Mouse (Mus musculus) hindbrain, embryonic 11.5 days (tissue): Measurements from ENCODE around the gene Creb3l4. TPM values are rescaled to one million over a fixed set of nuclear protein-coding genes. Genes with fewer than 3 reads are reported as not detected.

Source experiments
- ATAC-seq: fragments of 200-750 bp; cut with Nextera tagmentation; 2 replicates; pipeline ENCODE4 v1.8.0; 2017; ENCODE audit warnings: mild to moderate bottlenecking, moderate TSS enrichment, moderate library complexity; ENCODE audit not compliant: low FRiP score
- DNase-seq: peaks from one replicate; pipeline ENCODE4 v3.0.0-alpha.2; 2015; ENCODE audit warnings: low spot score
- H3K27ac ChIP-seq: fragments of 300-500 bp; sonication (generic); 2 replicates; pipeline ENCODE4 v1.5.1; 2014; ENCODE audit warnings: mild to moderate bottlenecking, low read depth, low read length
- H3K27me3 ChIP-seq: fragments of 300-500 bp; sonication (generic); 2 replicates; pipeline ENCODE4 v1.6.1; 2014; ENCODE audit warnings: mild to moderate bottlenecking, low read length, moderate library complexity, mixed read lengths; ENCODE audit not compliant: control insufficient read depth, insufficient read depth
- H3K36me3 ChIP-seq: fragments of 300-500 bp; sonication (generic); 2 replicates; pipeline ENCODE4 v1.6.1; 2014; ENCODE audit warnings: mild to moderate bottlenecking, low read length, moderate library complexity, mixed read lengths; ENCODE audit not compliant: control insufficient read depth, insufficient read depth
- H3K4me1 ChIP-seq: fragments of 300-500 bp; sonication (generic); replicated peaks from 2 replicates; pipeline ENCODE4 v1.6.1; 2014; ENCODE audit warnings: low read length, mixed read lengths; ENCODE audit not compliant: control insufficient read depth, insufficient read depth
- H3K4me2 ChIP-seq: fragments of 300-500 bp; sonication (generic); replicated peaks from 2 replicates; pipeline ENCODE4 v1.6.1; 2014; ENCODE audit warnings: mild to moderate bottlenecking, low read depth, low read length
- H3K4me3 ChIP-seq: fragments of 300-500 bp; sonication (generic); 2 replicates; pipeline ENCODE4 v1.5.1; 2014; ENCODE audit warnings: low read depth, low read length
- H3K9ac ChIP-seq: fragments of 300-500 bp; sonication (generic); 2 replicates; pipeline ENCODE4 v1.6.1; 2014; ENCODE audit warnings: low read depth, low read length
- H3K9me3 ChIP-seq: fragments of 300-500 bp; sonication (generic); 2 replicates; pipeline ENCODE4 v1.6.1; 2016; ENCODE audit warnings: low read length; ENCODE audit not compliant: control insufficient read depth
- WGBS: fragments of 180-500 bp; shearing (Covaris S2); extraction: QIAGEN DNeasy Blood & Tissue Kit; methylation state at CpG from one replicate; pipeline ENCODE4 v1.1.7; 2014; 5-methylcytosine and 5-hydroxymethylcytosine counted together
- polyA plus RNA-seq: library from polyadenylated mRNA; unstranded; fragments of >200 nt; fragmentation: Nextera tagmentation; extraction: Ambion mirVana; gene quantifications from 2 replicates; pipeline ENCODE4 v1.2.1, GENCODE M21; 2014

Gene Creb3l4
- polyA plus RNA-seq, 1 experiment from 2014 or later = 4.9 TPM

DNA sequence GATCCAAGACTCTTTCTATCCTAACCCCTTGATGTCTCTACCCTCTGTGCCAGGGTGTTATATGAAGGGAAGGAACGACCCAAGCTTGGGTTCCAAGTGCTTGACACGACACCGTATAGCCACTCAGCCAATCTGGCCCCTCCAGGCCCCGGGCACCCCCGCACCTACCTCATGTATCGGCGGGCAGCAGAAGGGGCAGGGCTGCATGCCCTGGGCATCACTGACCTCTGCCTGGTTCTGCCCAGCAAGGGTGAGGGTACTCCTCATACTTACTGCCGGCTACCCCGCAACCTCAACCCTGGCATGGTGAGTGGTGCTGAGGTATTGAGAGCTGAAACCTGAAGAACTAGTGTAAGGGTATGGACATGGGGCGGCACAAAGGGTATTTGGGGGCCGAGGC lies 24.9 kb upstream of the Creb3l4 start:
- Histone ChIP-seq H3K4me2 (no peak overlapping the region), H3K9ac (no peak overlapping the region), H3K9me3 (no peaks in the 10 kb centered on the region), H3K27ac (no peak overlapping the region), H3K4me3 (no peak overlapping the region), H3K4me1 (0 out of 2 replicates have a peak, but pooled peaks cover 3% of the 10 kb centered on the region), H3K27me3 (no peaks in the 10 kb centered on the region), H3K36me3 (no peaks in the 10 kb centered on the region)
- no peak for ATAC-seq
- no peak for DNase-seq
- 98% methylated on average over 11 of the region's 11 CpGs for WGBS

DNA sequence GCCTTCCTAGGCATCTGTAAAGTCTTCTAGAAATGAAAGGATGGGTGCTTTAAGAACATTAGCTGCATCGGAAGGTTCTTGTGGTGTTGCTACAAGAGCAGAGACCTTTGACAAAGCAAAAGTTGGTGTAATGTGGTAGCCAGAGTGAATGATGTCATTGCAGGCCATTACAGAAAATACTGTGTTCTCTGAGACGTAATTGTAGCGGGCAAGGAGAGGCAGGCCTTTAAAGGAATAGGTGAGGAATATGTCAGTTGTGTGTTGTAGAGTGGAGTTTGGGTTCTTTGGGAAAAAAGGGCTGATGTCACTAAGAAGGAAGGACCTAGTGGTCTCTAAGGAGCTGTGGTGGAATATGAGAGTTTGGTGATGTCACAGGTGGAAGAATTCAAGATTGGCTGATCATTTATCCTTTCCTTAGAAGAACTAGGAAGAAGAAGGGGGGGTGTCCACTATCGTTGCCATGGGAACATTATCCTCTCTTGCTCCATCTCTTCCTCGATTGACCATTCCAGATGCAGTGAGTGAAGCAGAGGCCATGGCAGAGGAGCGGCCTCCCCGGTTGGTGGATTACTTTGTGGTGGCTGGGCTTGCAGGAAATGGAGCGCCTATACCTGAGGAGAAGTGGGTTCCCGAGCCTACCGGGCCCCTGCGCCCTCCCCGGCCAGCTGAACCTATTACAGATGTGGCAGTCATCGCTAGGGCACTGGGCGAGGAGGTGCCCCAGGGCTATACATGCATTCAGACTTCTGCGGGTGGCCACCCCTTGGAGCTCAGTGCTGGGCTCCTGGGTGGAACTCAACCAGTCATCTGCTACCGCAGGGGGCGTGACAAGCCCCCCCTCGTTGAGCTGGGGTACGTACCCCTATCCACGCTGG lies 23.8 kb upstream of the Creb3l4 start:
- Histone ChIP-seq H3K4me2 (no peak overlapping the region), H3K27ac (no peak overlapping the region)
- no peak for ATAC-seq

DNA sequence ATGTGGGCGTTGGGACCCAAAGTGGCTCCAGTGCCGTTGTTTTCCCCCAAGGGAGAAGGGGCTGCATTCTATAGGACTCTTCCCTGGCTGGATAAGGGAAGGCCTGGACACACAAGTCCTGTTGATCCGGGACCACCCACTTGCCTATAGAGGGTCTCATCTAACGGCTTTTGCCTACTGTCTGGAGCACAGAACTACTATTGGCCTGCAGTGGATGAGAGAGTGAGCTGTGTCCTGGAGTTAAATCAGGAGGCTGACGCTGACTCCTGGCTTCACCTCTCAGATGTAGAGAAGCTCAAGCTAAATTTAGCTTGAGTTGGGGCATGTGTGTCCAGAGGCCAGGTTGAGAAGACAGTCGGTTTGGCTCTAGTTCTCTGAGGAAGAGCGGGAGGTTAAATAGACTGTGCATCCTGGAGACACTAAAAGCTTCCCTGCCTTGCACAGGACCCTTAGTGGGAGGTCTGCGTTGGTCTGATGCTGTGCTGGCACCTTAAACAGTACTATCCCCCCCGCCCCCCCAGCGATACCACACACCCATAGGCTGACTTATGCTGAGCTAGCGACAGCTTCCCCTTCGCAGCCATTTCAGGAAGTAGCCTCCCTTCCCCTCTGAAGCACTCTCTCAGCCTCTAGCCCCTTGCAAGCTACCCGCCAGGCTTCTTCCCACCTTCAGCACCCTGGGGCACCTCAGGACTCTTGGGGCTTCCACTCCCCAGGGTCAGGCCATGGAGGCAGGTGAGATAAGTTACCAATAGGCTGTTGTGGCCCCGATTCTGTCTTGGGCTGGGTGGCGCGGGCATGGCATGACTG lies 22.8 kb upstream of the Creb3l4 start:
- H3K9ac ChIP-seq = peak overlapping the region; percentile 94
- 23% methylated on average over 16 of the region's 16 CpGs for WGBS
- peak overlapping the region; percentile 83 for H3K4me2 ChIP-seq
- 0 out of 2 replicates have a peak, but pooled peaks cover 3% of the 10 kb centered on the region for H3K4me1 ChIP-seq
- H3K27me3 ChIP-seq = no peaks in the 10 kb centered on the region
- H3K27ac ChIP-seq = peak overlapping the region; percentile 93
- DNase-seq (peak; percentile 4), ATAC-seq (peak; percentile 53; the same call in 1 of the 2 replicates)
- no peaks in the 10 kb centered on the region for H3K36me3 ChIP-seq
- peak overlapping the region; percentile 91 for H3K4me3 ChIP-seq
- H3K9me3 ChIP-seq = no peaks in the 10 kb centered on the region

More for the DNA sequence above, 23.8 kb upstream of the Creb3l4 start:
- Histone ChIP-seq H3K4me3 (no peak overlapping the region), H3K36me3 (no peaks in the 10 kb centered on the region), H3K9me3 (no peaks in the 10 kb centered on the region), H3K4me1 (0 out of 2 replicates have a peak, but pooled peaks cover 3% of the 10 kb centered on the region), H3K9ac (no peak overlapping the region), H3K27me3 (no peaks in the 10 kb centered on the region)
- WGBS = 93% methylated on average over 20 of the region's 20 CpGs
- no peak for DNase-seq

DNA sequence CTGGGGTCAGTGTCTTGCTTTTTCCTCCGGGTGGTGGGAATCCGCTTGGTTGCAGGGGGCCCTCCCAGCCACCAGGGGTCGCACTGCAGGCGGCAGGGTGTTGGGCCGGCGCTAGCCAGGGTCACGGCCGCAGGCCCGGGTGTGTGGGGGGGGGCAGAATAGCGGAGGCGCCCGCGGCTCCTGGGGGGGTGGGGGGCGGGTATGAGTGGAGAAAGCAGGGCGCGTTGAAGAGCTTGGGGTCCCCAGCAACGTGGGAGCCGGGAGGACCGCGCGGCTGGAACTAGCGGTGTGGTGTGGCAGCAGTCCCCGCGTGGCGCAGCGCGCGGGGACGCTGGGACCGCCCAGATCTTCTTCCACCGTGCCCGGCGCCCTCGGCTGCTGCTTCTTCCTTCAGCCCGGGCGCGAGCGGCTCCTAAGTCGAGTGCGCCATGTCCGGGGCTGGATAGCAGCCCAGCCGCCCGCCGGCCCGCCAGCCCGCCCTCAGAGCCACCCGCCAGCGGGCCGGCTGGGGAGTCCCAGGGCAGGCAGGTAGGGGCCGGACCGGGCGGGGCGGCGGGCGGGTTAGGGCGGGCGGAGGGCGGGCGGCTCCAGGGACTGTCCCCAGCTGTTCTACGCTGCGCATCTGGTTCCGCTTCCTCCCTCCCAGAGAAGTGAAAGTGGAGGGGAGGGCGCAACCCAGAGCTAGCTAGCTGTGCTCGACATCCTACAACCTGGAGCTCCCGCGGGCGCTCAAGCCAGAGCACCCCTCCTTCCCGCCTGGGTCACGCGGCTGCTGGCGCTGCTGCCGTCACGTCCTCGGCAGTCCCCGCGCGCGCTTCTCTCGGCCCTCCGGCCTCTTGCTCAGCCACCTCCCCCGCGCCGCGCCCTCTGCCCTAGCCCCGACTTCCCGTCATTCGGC lies 22.0 kb upstream of the Creb3l4 start, which contains the start of gene Dennd4b:
Gene Dennd4b, plus strand, starts transcription at position 152 of the 898 bp plus-strand sequence.
- Histone ChIP-seq H3K4me3 (peak within 1 kb of the TSS; percentile 91), H3K36me3 (0 out of 2 replicates have a peak, but pooled peaks cover 2% of the 10 kb centered on the region), H3K4me1 (0 out of 2 replicates have a peak, but pooled peaks cover 3% of the 10 kb centered on the region), H3K9ac (peak within 1 kb of the TSS; percentile 94), H3K4me2 (peak within 1 kb of the TSS; percentile 83), H3K27ac (peak within 1 kb of the TSS; percentile 93), H3K9me3 (no peaks in the 10 kb centered on the region), H3K27me3 (no peaks in the 10 kb centered on the region)
- ATAC-seq (peak; percentile 89), DNase-seq (peak; percentile 92)
- under 1% methylated on average over 50 of the region's 87 CpGs for WGBS

DNA sequence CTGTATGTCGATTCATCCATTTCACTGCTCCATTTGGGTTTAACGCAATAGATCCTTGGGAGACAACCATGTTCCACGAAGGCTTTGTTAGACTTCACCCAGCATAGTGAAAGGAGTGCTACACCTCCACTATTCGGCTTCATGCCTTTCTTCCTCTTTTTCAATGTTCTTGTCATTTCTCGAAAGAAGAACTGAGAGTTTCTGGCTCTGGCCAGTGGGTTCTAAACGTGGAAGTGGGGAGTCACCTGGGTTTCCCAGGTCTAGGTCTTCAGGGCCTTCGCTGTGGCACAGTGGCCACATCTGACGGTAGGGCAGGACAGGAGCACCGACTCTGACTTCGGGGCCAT lies 21.3 kb upstream of the Creb3l4 start:
- Histone ChIP-seq H3K4me3 (peak overlapping the region; percentile 91), H3K9me3 (no peaks in the 10 kb centered on the region), H3K36me3 (peaks cover 6% of the 10 kb centered on the region; the same call in 1 of the 2 replicates), H3K9ac (no peak overlapping the region), H3K4me1 (0 out of 2 replicates have a peak, but pooled peaks cover 3% of the 10 kb centered on the region), H3K27ac (peak overlapping the region; percentile 93; the same call in 1 of the 2 replicates), H3K27me3 (no peaks in the 10 kb centered on the region), H3K4me2 (peak overlapping the region; percentile 83)
- ATAC-seq (no peak), DNase-seq (no peak)
- WGBS = 36% methylated on average over 10 of the region's 10 CpGs

DNA sequence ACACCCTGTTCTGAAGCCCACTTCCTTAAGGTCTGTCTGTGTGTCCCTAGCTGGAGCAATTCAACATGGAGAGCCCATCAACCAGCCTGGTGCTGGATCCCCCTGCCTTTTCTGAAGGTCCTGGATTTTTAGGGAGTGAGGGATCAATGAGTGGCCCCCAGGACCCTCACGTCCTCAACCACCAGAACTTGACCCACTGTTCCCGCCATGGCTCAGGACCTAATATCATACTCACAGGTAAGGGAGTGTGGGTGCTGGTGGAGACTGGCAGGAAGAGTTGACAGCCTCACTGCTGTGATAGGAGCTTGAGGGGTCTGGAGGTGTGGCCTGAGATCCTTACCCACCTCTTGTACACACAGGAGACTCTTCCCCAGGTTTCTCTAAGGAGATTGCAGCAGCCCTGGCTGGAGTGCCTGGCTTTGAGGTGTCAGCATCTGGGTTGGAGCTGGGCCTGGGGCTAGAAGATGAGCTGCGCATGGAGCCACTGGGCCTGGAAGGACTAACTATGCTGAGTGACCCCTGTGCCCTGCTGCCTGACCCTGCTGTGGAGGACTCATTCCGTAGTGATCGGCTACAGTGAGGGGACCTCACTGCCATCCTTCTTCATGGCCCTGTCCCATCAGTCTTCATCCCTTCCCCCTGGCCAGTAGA lies 19.9 kb upstream of the Creb3l4 start:
- H3K9me3 ChIP-seq = no peaks in the 10 kb centered on the region
- H3K36me3 ChIP-seq = peaks cover 10% of the 10 kb centered on the region; the same call in 1 of the 2 replicates
- H3K4me3 ChIP-seq = no peak overlapping the region
- H3K9ac ChIP-seq = no peak overlapping the region
- 0 out of 2 replicates have a peak, but pooled peaks cover 3% of the 10 kb centered on the region for H3K4me1 ChIP-seq
- no peak overlapping the region for H3K27ac ChIP-seq
- WGBS = 92% methylated on average over 5 of the region's 5 CpGs
- H3K27me3 ChIP-seq = no peaks in the 10 kb centered on the region
- DNase-seq (no peak), ATAC-seq (no peak)
- H3K4me2 ChIP-seq = no peak overlapping the region

DNA sequence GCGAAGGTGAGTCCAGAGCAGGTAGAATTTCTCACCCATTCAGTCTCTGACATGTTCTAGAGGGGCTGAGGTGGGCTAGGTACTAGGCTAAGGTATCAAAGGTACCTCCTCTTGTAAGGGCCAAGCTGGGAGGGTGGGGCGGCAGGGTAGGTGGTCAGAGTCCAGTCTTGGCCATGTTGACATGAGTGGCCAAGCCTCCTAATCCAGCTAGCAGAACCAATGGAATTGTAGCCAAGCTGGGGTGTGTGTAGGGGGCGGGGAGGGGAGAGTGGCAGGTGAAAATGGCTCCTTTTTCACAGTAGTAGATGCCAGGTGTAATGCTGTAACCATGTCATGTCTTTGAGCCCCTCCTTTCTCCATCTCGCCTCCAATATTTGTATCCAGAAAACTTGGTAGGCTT lies 15.2 kb upstream of the Creb3l4 start:
- H3K4me1 ChIP-seq = peaks cover 5% of the 10 kb centered on the region
- WGBS = 91% methylated on average over 4 of the region's 4 CpGs
- DNase-seq (no peak), ATAC-seq (no peak)
- peaks cover 10% of the 10 kb centered on the region; the same call in 1 of the 2 replicates for H3K36me3 ChIP-seq
- H3K9me3 ChIP-seq = no peaks in the 10 kb centered on the region
- H3K9ac ChIP-seq = no peak overlapping the region
- no peak overlapping the region for H3K4me3 ChIP-seq
- no peak overlapping the region for H3K4me2 ChIP-seq
- no peak overlapping the region for H3K27ac ChIP-seq
- no peaks in the 10 kb centered on the region for H3K27me3 ChIP-seq
